Mouse (Mus musculus) heart, adult 2 months (tissue): ENCODE measurements around the gene Ctxn2. TPM values are rescaled to one million over a fixed set of nuclear protein-coding genes. Genes with fewer than 3 reads are reported as not detected.

Source experiments
- DNase-seq, 2 experiments: peaks; one replicate each; pipeline ENCODE4 v3.0.0; 2021
- H3K27ac ChIP-seq: fragments of 200-600 bp; 2 replicates; pipeline ENCODE4 v1.8.1; 2022
- H3K27me3 ChIP-seq: fragments of 200-500 bp; 2 replicates; pipeline ENCODE4 v1.6.1; 2012; ENCODE audit warnings: mild to moderate bottlenecking, low read length, inconsistent platforms, mixed read lengths; ENCODE audit not compliant: control insufficient read depth, insufficient read depth
- H3K36me3 ChIP-seq: fragments of 200-500 bp; 2 replicates; pipeline ENCODE4 v1.6.1; 2012; ENCODE audit warnings: low read length, inconsistent platforms; ENCODE audit not compliant: control insufficient read depth, insufficient read depth
- H3K4me1 ChIP-seq: fragments of 200-500 bp; 2 replicates; pipeline ENCODE4 v1.6.1; 2011; ENCODE audit warnings: low read length; ENCODE audit not compliant: control insufficient read depth, insufficient read depth
- H3K4me3 ChIP-seq: fragments of 200-600 bp; 2 replicates; pipeline ENCODE4 v1.8.1; 2022
- H3K79me2 ChIP-seq: fragments of 200-500 bp; replicated peaks from 2 replicates; pipeline ENCODE4 v1.6.1; 2012; ENCODE audit warnings: mild to moderate bottlenecking, inconsistent platforms, low read length, moderate library complexity, mixed read lengths; ENCODE audit not compliant: control insufficient read depth, insufficient read depth
- H3K9ac ChIP-seq: fragments of 200-500 bp; 2 replicates; pipeline ENCODE4 v1.6.1; 2012; ENCODE audit warnings: low read depth, mild to moderate bottlenecking, control low read depth, inconsistent platforms, low read length, mixed read lengths
- CTCF ChIP-seq: fragments of 200-600 bp; IDR thresholded peaks from 2 replicates; pipeline ENCODE4 v1.8.1; 2022; ENCODE audit warnings: antibody characterized with exemption, mild to moderate bottlenecking, moderate library complexity
- EP300 ChIP-seq: fragments of 200-500 bp; IDR thresholded peaks from 2 replicates; pipeline ENCODE4 v1.6.1; 2011; ENCODE audit warnings: low read depth, low read length, control low read depth; ENCODE audit not compliant: insufficient read depth
- POLR2A ChIP-seq: fragments of 200-500 bp; IDR thresholded peaks from 2 replicates; pipeline ENCODE4 v1.6.1; 2011; ENCODE audit warnings: mild to moderate bottlenecking, low read depth, low read length, control low read depth; ENCODE audit not compliant: insufficient read depth
- WGBS: fragments of 180-500 bp; shearing (Covaris S2); methylation state at CpG from one replicate; pipeline ENCODE4 v1.1.7; 2018; 5-methylcytosine and 5-hydroxymethylcytosine counted together
- intact Hi-C: fragments of 180-260 bp; cut with DNase I; formaldehyde crosslinking; loops from one replicate; pipeline ENCODE4 v1.15.1; 2025
- polyA plus RNA-seq: library from polyadenylated mRNA; depleted of rRNA; stranded (reverse); fragments of >200 nt; gene quantifications from 2 replicates; pipeline ENCODE4 v1.2.3, GENCODE M21; 2012
- total RNA-seq, 2 experiments: library from RNA; stranded (reverse); gene quantifications; 2 replicates each; pipeline ENCODE4 v1.2.3; 2021

The Ctxn2 gene
- total and polyA plus RNA-seq, 3 experiments, result not detected

DNA sequence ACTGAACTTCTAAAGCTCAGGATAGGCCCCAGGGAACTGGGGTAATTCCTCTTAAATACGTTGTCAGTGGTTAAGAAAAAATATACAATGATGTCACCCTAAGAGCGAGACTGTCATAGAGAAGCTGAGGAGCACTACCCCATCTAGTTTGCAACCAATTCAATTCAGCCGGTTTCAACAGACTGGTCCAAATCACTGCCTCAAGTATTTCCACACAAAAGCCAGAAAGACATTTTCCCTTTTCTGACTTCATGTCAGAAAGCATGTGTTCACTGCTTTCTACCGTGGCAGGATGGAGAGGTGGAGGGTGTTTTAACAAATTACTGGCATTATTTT is 14.2 kb upstream of the Ctxn2 start:
- intact Hi-C loops, result loop anchor here (10.0 kb wide), 1 partner anchor 517 kb away; no protein-coding TSS in a partner anchor
- Histone ChIP-seq H3K4me3 (peak overlapping the region; percentile 70), H3K27ac (no peak overlapping the region; the same call in 1 of the 2 replicates), H3K4me1 (peaks cover 2% of the 10 kb centered on the region), H3K9ac (peak overlapping the region; percentile 43; the same call in 1 of the 2 replicates), H3K36me3 (peaks cover 3% of the 10 kb centered on the region; the same call in 1 of the 2 replicates), H3K27me3 (no peaks in the 10 kb centered on the region), H3K79me2 (peaks cover 4% of the 10 kb centered on the region; the same call in 1 of the 2 replicates)
- WGBS, result 32% methylated on average over 4 of the region's 4 CpGs
- no peak for DNase-seq
- TF ChIP-seq CTCF (no peak), EP300 (no peak), POLR2A (no peak)

DNA sequence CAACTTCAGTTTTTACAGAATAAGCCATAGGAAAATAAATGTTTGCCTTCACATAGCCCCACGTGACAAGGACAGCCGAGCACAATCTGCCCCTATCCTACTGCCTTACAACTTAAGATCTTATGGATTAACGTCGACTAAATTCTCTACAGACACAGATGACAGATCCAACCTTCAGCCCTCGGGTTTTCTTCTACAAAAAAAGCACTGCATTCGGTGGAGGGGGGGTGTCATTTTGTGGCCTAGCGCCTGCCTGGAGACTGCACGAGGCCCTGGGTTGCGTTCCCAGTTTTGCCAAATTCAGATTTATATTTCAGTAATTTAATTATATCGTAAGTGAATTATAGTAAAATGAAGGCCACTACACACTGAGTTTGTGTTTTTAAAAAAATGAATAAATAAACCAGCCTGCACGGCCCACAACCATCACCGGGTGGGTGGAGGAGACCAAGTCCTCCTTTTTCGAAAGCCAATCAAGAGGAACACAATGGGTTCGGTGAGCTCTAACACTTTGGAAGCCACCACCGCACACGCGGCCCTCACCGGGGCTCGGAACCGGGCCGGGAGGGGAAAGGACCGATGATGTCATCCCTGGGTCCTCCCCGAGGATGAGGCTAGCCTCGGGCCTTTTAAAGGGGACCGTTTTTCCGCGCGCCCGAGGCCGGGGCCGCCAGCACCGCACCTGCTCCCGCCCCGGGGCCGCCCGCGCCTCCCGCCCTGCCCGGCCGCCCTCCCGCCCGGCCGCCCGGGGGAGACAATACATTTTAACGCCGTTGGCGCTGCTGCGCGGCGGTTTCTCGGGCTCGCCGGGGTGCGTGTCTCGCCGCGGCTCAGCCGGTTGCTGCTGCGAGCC is 13.6 kb upstream of the Ctxn2 start:
- intact Hi-C loops, result loop anchor here (10.0 kb wide), 1 partner anchor 518 kb away; no protein-coding TSS in a partner anchor
- no peaks in the 10 kb centered on the region for H3K27me3 ChIP-seq
- DNase-seq, result peak; percentile 70 to 74
- 3% methylated on average over 57 of the region's 59 CpGs for WGBS
- H3K27ac ChIP-seq, result peak overlapping the region; percentile 45
- peaks cover 2% of the 10 kb centered on the region for H3K4me1 ChIP-seq
- no peak for TF ChIP-seq POLR2A
- TF ChIP-seq EP300, result no peak
- peak overlapping the region; percentile 70 for H3K4me3 ChIP-seq
- H3K9ac ChIP-seq, result peak overlapping the region; percentile 61
- H3K36me3 ChIP-seq, result peaks cover 3% of the 10 kb centered on the region; the same call in 1 of the 2 replicates
- H3K79me2 ChIP-seq, result peaks cover 4% of the 10 kb centered on the region; the same call in 1 of the 2 replicates

DNA sequence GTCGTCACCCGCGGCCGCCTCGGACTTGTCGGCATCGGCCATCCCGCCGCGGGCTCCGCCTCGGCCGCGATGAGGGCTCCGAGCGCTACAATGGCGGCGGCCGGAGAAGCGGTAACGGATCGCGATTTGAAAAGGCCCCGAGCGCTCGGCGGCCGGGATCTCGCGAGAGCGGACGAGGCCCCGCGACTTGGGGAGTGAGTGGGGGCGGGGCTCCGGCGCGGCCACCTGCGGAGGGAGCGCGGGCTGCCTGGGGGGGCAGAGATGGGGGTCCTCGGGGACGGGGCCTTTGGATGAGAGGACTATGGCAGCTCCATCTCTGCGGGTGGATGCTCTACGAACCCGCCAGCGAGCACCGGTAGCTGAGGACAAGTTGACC is 13.0 kb upstream of the Ctxn2 start, which contains the start of gene Myef2:
Myef2 (minus strand) TSS at position 185 of the 376 bp plus-strand sequence.
- Histone ChIP-seq H3K79me2 (0 out of 2 replicates have a peak, but pooled peaks cover 3% of the 10 kb centered on the region), H3K4me3 (peak within 1 kb of the TSS; percentile 70), H3K27me3 (no peaks in the 10 kb centered on the region), H3K36me3 (peaks cover 3% of the 10 kb centered on the region; the same call in 1 of the 2 replicates), H3K9ac (peak within 1 kb of the TSS; percentile 71), H3K4me1 (peaks cover 2% of the 10 kb centered on the region), H3K27ac (peak within 1 kb of the TSS; percentile 45)
- TF ChIP-seq EP300, result no peak
- TF ChIP-seq CTCF, result no peak
- TF ChIP-seq POLR2A, result no peak
- WGBS, result 1% methylated on average over 37 of the region's 48 CpGs
- intact Hi-C loops, result loop anchor here (10.0 kb wide), 1 partner anchor 519 kb away; no protein-coding TSS in a partner anchor
- peak; percentile 87 to 90 for DNase-seq

DNA sequence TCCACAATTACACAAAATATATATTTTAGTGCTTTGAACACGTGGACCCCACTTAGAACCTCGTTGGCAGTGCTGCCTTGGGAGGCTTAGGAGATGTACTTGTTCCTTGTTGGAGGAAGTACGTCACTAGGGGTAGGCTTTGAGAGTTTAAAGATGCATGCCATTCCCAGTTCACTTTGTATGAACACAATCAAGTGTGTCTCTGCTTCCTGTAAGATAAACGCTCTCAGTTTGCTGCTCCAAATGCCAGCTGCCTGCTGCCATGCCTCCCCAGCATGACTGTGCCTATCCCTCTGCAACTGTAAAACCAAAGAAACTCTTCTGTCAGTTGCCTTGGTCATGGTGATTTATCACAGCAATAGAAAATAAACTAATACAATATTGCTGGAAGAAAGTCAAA is 10.7 kb upstream of the Ctxn2 start:
- 29% methylated on average over 4 of the region's 4 CpGs for WGBS
- Histone ChIP-seq H3K27ac (no peak overlapping the region), H3K9ac (no peak overlapping the region), H3K36me3 (peaks cover 3% of the 10 kb centered on the region; the same call in 1 of the 2 replicates), H3K4me1 (peaks cover 2% of the 10 kb centered on the region), H3K4me3 (no peak overlapping the region), H3K27me3 (no peaks in the 10 kb centered on the region), H3K79me2 (no peaks in the 10 kb centered on the region)
- no peak for DNase-seq
- no peak for TF ChIP-seq EP300
- no peak for TF ChIP-seq CTCF
- TF ChIP-seq POLR2A, result no peak
- intact Hi-C loops, result loop anchor here (10.0 kb wide), 1 partner anchor 521 kb away; no protein-coding TSS in a partner anchor

DNA sequence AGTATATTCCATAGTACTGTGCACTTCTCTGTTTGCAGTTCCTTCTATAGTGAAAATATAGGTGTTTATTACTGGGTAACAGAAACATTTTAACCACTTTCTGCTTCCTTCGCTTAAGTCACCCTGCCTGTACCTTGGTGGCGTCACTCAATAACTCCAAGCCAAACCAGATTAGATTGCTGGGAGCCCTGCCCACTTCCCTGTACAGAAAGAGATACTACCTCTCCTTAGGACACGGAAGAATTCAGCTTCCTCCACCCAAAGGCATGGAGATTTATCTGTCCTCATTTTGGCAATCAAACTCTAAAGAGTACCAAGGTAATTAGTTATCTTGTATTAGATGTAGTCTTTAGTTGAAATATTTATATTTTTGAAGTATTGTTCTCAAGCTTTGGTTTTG is 9.7 kb upstream of the Ctxn2 start:
- H3K4me3 ChIP-seq, result no peak overlapping the region
- intact Hi-C loops, result loop anchor here (10.0 kb wide), 1 partner anchor 522 kb away; no protein-coding TSS in a partner anchor
- DNase-seq, result no peak
- H3K9ac ChIP-seq, result no peak overlapping the region
- 32% methylated on average over 3 of the region's 3 CpGs for WGBS
- H3K4me1 ChIP-seq, result peaks cover 2% of the 10 kb centered on the region
- TF ChIP-seq EP300 (no peak), POLR2A (no peak), CTCF (no peak)
- no peaks in the 10 kb centered on the region for H3K79me2 ChIP-seq
- peaks cover 3% of the 10 kb centered on the region; the same call in 1 of the 2 replicates for H3K36me3 ChIP-seq
- H3K27me3 ChIP-seq, result no peaks in the 10 kb centered on the region
- no peak overlapping the region for H3K27ac ChIP-seq

DNA sequence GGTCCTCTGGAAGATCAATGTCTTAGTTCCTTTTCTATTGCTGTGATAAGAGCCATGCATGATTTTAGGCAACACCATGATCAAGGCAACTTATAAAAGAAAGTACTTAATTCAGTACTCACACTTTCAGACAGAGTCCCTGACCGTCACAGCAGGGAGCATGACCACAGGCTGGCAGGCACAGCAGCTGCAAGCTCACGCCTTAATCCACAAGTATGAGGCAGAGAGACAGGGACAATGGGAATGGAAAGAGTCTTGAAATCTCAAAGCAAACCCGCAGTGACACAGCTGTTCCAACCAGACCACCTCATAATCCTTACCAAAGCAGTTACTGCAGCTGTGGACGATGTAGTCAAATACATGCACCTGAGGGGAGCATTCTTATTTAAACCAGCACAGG is 2.4 kb upstream of the Ctxn2 start:
- no peak overlapping the region for H3K27ac ChIP-seq
- no peak for DNase-seq
- H3K27me3 ChIP-seq, result no peaks in the 10 kb centered on the region
- no peaks in the 10 kb centered on the region for H3K36me3 ChIP-seq
- WGBS, result 23% methylated on average over 4 of the region's 4 CpGs
- intact Hi-C loops, result no loop called here
- no peak overlapping the region for H3K9ac ChIP-seq
- no peaks in the 10 kb centered on the region for H3K4me1 ChIP-seq
- H3K79me2 ChIP-seq, result no peaks in the 10 kb centered on the region
- H3K4me3 ChIP-seq, result no peak overlapping the region
- TF ChIP-seq CTCF, result no peak
